Mouse (Mus musculus): ENCODE results near the gene Wdr90. TPM values are rescaled to one million over a fixed set of nuclear protein-coding genes. Genes with fewer than 3 reads are reported as not detected.
A peak's percentile ranks its signal among the peaks of the same experiment; 100 is the strongest.

The Wdr90 gene
- polyA plus RNA-seq, 1 experiment from 2014 or later = 33.5 TPM

DNA sequence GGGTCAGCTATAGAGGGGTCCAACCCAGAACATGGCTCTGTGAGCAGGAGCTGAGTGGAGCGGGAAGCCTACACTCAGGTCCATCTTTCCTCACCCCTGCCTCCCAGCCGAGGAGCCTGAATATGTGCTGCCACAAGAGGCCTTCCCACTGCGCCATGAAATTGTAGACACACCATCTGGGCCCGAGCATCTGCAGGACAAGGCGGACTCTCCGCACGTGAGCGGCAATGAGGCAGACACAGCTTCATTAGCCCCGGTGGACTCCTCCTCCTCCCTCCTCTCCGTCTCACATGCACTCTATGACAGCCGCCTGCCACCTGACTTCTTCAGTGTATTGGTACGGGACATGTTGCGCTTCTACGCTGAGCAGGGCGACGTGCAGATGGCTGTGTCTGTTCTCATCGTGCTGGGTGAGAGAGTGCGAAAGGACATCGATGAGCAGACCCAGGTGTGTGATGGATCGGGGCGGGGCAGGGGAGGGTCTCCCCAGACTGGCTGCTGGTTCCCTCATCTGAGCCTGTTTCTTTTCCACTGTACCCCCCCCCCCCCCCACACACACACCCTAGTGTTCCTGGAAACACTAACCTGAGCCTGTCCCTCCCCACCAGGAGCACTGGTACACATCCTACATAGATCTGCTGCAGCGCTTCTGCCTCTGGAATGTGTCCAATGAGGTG lies 33.6 kb downstream of the Wdr90 start:
- H3K9ac ChIP-seq (replicated peaks; ENCODE audit: low read length) = no peak overlapping the region
- peaks cover 30% of the 10 kb centered on the region for H3K36me3 ChIP-seq (ENCODE audit: insufficient read depth, low read length)
- no peaks in the 10 kb centered on the region for H3K27me3 ChIP-seq (ENCODE audit: insufficient read depth, low read length)
- peak overlapping the region; percentile 86; the same call in 1 of the 2 replicates for H3K27ac ChIP-seq (ENCODE audit: low read length)
- 86% methylated on average over 22 of the region's 22 CpGs for WGBS
- H3K4me2 ChIP-seq (replicated peaks; ENCODE audit: low read depth, low read length) = no peak overlapping the region
- no peak overlapping the region; the same call in 1 of the 2 replicates for H3K4me3 ChIP-seq (ENCODE audit: low read length)
- H3K9me3 ChIP-seq (ENCODE audit: low read length) = no peaks in the 10 kb centered on the region
- peaks cover 51% of the 10 kb centered on the region for H3K4me1 ChIP-seq (ENCODE audit: insufficient read depth, low read length)
- ATAC-seq (ENCODE audit: low FRiP score, low TSS enrichment) = no peak

DNA sequence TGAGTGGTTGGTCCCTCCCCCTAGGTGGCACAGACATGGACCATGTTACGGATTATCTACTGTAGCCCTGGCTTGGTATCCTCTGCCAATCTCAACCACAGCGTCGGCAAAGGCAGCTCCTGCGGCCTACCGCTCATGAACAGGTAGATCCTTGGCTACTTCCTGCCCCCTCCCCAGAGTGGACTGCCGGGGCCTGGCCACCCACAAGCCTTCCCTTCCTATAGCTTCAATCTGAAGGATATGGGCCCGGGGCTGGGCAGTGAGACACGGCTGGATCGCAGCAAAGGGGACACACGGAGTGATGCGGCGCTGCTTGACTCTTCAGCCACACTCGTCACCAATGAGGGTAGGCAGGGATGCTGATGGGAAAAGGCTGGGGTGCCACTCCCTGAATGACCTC lies 34.3 kb downstream of the Wdr90 start:
- Histone ChIP-seq H3K4me1 (ENCODE audit: insufficient read depth, low read length) (peaks cover 49% of the 10 kb centered on the region), H3K4me2 (replicated peaks; ENCODE audit: low read depth, low read length) (no peak overlapping the region), H3K9me3 (ENCODE audit: low read length) (no peaks in the 10 kb centered on the region), H3K4me3 (ENCODE audit: low read length) (no peak overlapping the region), H3K27ac (ENCODE audit: low read length) (no peak overlapping the region), H3K36me3 (ENCODE audit: insufficient read depth, low read length) (peaks cover 30% of the 10 kb centered on the region), H3K27me3 (ENCODE audit: insufficient read depth, low read length) (peaks cover under 1% of the 10 kb centered on the region; the same call in 1 of the 2 replicates), H3K9ac (replicated peaks; ENCODE audit: low read length) (no peak overlapping the region)
- WGBS = 95% methylated on average over 13 of the region's 13 CpGs
- ATAC-seq (ENCODE audit: low FRiP score, low TSS enrichment) = no peak

GRCm38 (mm10) chr17:25825984-25826570 lies 35.2 kb downstream of the Wdr90 start:
- WGBS = 95% methylated on average over 27 of the region's 27 CpGs
- no peaks in the 10 kb centered on the region for H3K9me3 ChIP-seq (ENCODE audit: low read length)
- peaks cover 40% of the 10 kb centered on the region for H3K4me1 ChIP-seq (ENCODE audit: insufficient read depth, low read length)
- no peak for ATAC-seq (ENCODE audit: low FRiP score, low TSS enrichment)
- H3K4me3 ChIP-seq (ENCODE audit: low read length) = no peak overlapping the region
- H3K9ac ChIP-seq (replicated peaks; ENCODE audit: low read length) = no peak overlapping the region
- H3K27me3 ChIP-seq (ENCODE audit: insufficient read depth, low read length) = peaks cover 5% of the 10 kb centered on the region; the same call in 1 of the 2 replicates
- no peak overlapping the region for H3K4me2 ChIP-seq (replicated peaks; ENCODE audit: low read depth, low read length)
- H3K36me3 ChIP-seq (ENCODE audit: insufficient read depth, low read length) = peaks cover 25% of the 10 kb centered on the region
- no peak overlapping the region for H3K27ac ChIP-seq (ENCODE audit: low read length)

- Histone ChIP-seq H3K4me3 (ENCODE audit: low read length) (no peak overlapping the region), H3K4me1 (ENCODE audit: insufficient read depth, low read length) (peaks cover 32% of the 10 kb centered on the region), H3K27me3 (ENCODE audit: insufficient read depth, low read length) (peaks cover 8% of the 10 kb centered on the region), H3K9ac (replicated peaks; ENCODE audit: low read length) (no peak overlapping the region), H3K36me3 (ENCODE audit: insufficient read depth, low read length) (peaks cover 17% of the 10 kb centered on the region), H3K27ac (ENCODE audit: low read length) (no peak overlapping the region), H3K4me2 (replicated peaks; ENCODE audit: low read depth, low read length) (no peak overlapping the region), H3K9me3 (ENCODE audit: low read length) (no peaks in the 10 kb centered on the region)
- no peak for ATAC-seq (ENCODE audit: low FRiP score, low TSS enrichment)
- 89% methylated on average over 6 of the region's 6 CpGs for WGBS
Measured at GRCm38 (mm10) chr17:25825311-25825710, 36.0 kb downstream of the Wdr90 start.

GRCm38 (mm10) chr17:25824362-25825142 lies 36.7 kb downstream of the Wdr90 start:
- H3K27ac ChIP-seq (ENCODE audit: low read length) = no peak overlapping the region
- H3K36me3 ChIP-seq (ENCODE audit: insufficient read depth, low read length) = peaks cover 15% of the 10 kb centered on the region
- H3K9ac ChIP-seq (replicated peaks; ENCODE audit: low read length) = peak overlapping the region; percentile 86
- ATAC-seq (ENCODE audit: low FRiP score, low TSS enrichment) = no peak
- 70% methylated on average over 16 of the region's 17 CpGs for whole genome bisulfite sequencing
- H3K4me2 ChIP-seq (replicated peaks; ENCODE audit: low read depth, low read length) = peak overlapping the region; percentile 98
- H3K4me3 ChIP-seq (ENCODE audit: low read length) = peak overlapping the region; percentile 75
- H3K4me1 ChIP-seq (ENCODE audit: insufficient read depth, low read length) = peaks cover 25% of the 10 kb centered on the region
- H3K9me3 ChIP-seq (ENCODE audit: low read length) = no peaks in the 10 kb centered on the region
- H3K27me3 ChIP-seq (ENCODE audit: insufficient read depth, low read length) = peaks cover 16% of the 10 kb centered on the region

- peaks cover 27% of the 10 kb centered on the region for H3K27me3 ChIP-seq (ENCODE audit: insufficient read depth, low read length)
- WGBS = under 1% methylated on average over 18 of the region's 18 CpGs
- H3K36me3 ChIP-seq (ENCODE audit: insufficient read depth, low read length) = peaks cover 15% of the 10 kb centered on the region
- peaks cover 25% of the 10 kb centered on the region for H3K4me1 ChIP-seq (ENCODE audit: insufficient read depth, low read length)
- peak within 1 kb of the TSS; percentile 98 for H3K4me2 ChIP-seq (replicated peaks; ENCODE audit: low read depth, low read length)
- peak; percentile 76 for ATAC-seq (ENCODE audit: low FRiP score, low TSS enrichment)
- H3K27ac ChIP-seq (ENCODE audit: low read length) = peak within 1 kb of the TSS; percentile 41
- peak within 1 kb of the TSS; percentile 75 for H3K4me3 ChIP-seq (ENCODE audit: low read length)
- H3K9ac ChIP-seq (replicated peaks; ENCODE audit: low read length) = peak within 1 kb of the TSS; percentile 86
- no peaks in the 10 kb centered on the region for H3K9me3 ChIP-seq (ENCODE audit: low read length)
Measured at GRCm38 (mm10) chr17:25823452-25823851, 37.8 kb downstream of the Wdr90 start, which contains the start of gene Wdr24. Gene Wdr24, plus strand, starts transcription at chr17:25823627.

DNA sequence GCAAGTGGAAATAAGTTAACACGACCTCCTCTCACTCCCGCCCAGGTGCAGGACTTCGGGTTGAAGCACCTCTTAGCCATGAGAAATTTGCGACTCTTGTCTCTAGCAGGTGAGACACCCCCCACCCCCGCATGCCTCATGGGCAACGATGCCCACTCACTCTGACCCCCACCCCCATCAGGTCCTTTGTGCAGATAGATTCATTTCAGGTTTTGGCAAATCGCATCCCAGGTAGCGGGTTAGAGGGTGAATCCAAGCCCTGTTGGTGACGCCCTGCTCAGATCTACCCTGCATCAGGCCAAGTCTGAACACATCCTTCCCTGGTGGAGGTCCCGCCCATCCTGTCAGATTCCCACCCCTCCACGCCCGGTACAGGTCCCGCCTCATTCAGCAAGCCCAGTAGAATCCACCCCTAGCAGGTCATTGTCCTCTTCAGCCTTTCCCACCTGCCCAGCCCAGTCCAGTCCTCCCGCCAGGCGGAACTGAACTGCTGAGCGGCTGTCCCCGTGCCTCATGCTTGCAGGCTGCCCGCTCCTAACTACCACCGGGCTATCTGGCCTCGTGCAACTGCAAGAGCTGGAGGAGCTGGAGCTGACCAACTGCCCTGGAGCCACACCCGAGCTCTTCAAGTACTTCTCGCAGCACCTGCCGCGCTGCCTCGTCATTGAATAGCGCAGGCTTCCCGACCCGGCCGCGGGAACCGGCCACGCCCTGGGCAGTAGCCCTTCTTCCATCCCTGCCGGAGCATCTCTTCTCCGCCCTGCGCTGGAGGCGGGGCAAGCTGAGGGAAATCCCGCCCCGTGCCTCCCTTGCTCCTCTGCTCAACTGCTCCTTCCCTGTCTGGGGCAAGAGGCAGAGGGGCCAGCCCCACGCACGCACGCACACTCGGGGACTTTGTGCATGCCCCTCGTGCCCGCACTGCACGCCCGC lies 42.2 kb downstream of the Wdr90 start:
- Histone ChIP-seq H3K4me3 (ENCODE audit: low read length) (peak overlapping the region; percentile 28), H3K27ac (ENCODE audit: low read length) (no peak overlapping the region), H3K27me3 (ENCODE audit: insufficient read depth, low read length) (peaks cover 46% of the 10 kb centered on the region), H3K4me1 (ENCODE audit: insufficient read depth, low read length) (peaks cover 9% of the 10 kb centered on the region; the same call in 1 of the 2 replicates), H3K4me2 (replicated peaks; ENCODE audit: low read depth, low read length) (peak overlapping the region; percentile 47), H3K9ac (replicated peaks; ENCODE audit: low read length) (0 out of 2 replicates have a peak overlapping the region, but pooled peaks have one; percentile 22), H3K36me3 (ENCODE audit: insufficient read depth, low read length) (no peaks in the 10 kb centered on the region), H3K9me3 (ENCODE audit: low read length) (no peaks in the 10 kb centered on the region)
- peak; percentile 17; the same call in 1 of the 2 replicates for ATAC-seq (ENCODE audit: low FRiP score, low TSS enrichment)
- 4% methylated on average over 46 of the region's 46 CpGs for WGBS

- H3K36me3 ChIP-seq (ENCODE audit: insufficient read depth, low read length) = no peaks in the 10 kb centered on the region
- H3K4me1 ChIP-seq (ENCODE audit: insufficient read depth, low read length) = 0 out of 2 replicates have a peak, but pooled peaks cover 5% of the 10 kb centered on the region
- no peak overlapping the region for H3K4me2 ChIP-seq (replicated peaks; ENCODE audit: low read depth, low read length)
- 87% methylated on average over 11 of the region's 11 CpGs for WGBS
- H3K9ac ChIP-seq (replicated peaks; ENCODE audit: low read length) = no peak overlapping the region
- H3K27me3 ChIP-seq (ENCODE audit: insufficient read depth, low read length) = peaks cover 49% of the 10 kb centered on the region
- no peak overlapping the region for H3K27ac ChIP-seq (ENCODE audit: low read length)
- no peak overlapping the region for H3K4me3 ChIP-seq (ENCODE audit: low read length)
- no peak for ATAC-seq (ENCODE audit: low FRiP score, low TSS enrichment)
- H3K9me3 ChIP-seq (ENCODE audit: low read length) = no peaks in the 10 kb centered on the region
Measured at GRCm38 (mm10) chr17:25817662-25818061, 43.6 kb downstream of the Wdr90 start.

- no peak overlapping the region for H3K4me2 ChIP-seq (replicated peaks; ENCODE audit: low read depth, low read length)
- H3K27me3 ChIP-seq (ENCODE audit: insufficient read depth, low read length) = peaks cover 55% of the 10 kb centered on the region
Measured at GRCm38 (mm10) chr17:25813471-25813870, 47.8 kb downstream of the Wdr90 start.

More at GRCm38 (mm10) chr17:25813471-25813870, 47.8 kb downstream of the Wdr90 start:
- peak; percentile 49 for ATAC-seq (ENCODE audit: low FRiP score, low TSS enrichment)
- Histone ChIP-seq H3K9me3 (ENCODE audit: low read length) (no peaks in the 10 kb centered on the region), H3K27ac (ENCODE audit: low read length) (no peak overlapping the region), H3K4me3 (ENCODE audit: low read length) (no peak overlapping the region), H3K4me1 (ENCODE audit: insufficient read depth, low read length) (peaks cover 10% of the 10 kb centered on the region; the same call in 1 of the 2 replicates), H3K9ac (replicated peaks; ENCODE audit: low read length) (no peak overlapping the region), H3K36me3 (ENCODE audit: insufficient read depth, low read length) (no peaks in the 10 kb centered on the region)
- under 1% methylated on average over 19 of the region's 20 CpGs for WGBS
